Mouse (Mus musculus) myocyte (in vitro differentiated cells): ENCODE measurements at regions not wholly inside any gene's neighbourhood (a gene's known extent, or its start where the extent isn't known, plus 50 kb on each side); places are given as distances from the start of the nearest gene placed in this dataset.
"Not testable (repeated sequence)": the region's sequence is repeated elsewhere in the genome, so short reads cannot be mapped to it uniquely, and the experiment has no call there.

ENCODE experiments used
- H3K27me3 ChIP-seq: one replicate; pipeline ENCODE4 v1.6.1; 2011; ENCODE audit not compliant: control insufficient read depth, insufficient read depth, insufficient read length
- H3K36me3 ChIP-seq: one replicate; pipeline ENCODE4 v1.6.1; 2011; ENCODE audit not compliant: control insufficient read depth, insufficient read depth
- H3K4me2 ChIP-seq: one replicate; pipeline ENCODE4 v1.6.1; 2011; ENCODE audit warnings: low read depth, control low read depth
- H3K4me3 ChIP-seq: one replicate; pipeline ENCODE4 v1.5.1; 2011; ENCODE audit warnings: mild to moderate bottlenecking, control low read depth, moderate library complexity
- H3K79me2 ChIP-seq: one replicate; pipeline ENCODE4 v1.6.1; 2011; ENCODE audit not compliant: control insufficient read depth, insufficient read depth
- H3ac ChIP-seq: one replicate; pipeline ENCODE4 v1.6.1; 2011; ENCODE audit not compliant: control insufficient read depth, insufficient read length
- CEBPB ChIP-seq: IDR thresholded peaks from 2 replicates; pipeline ENCODE4 v1.6.1; 2011; ENCODE audit warnings: mild to moderate bottlenecking, moderate library complexity; ENCODE audit not compliant: poor library complexity, insufficient read depth, severe bottlenecking
- E2F4 ChIP-seq: IDR thresholded peaks from one replicate; pipeline ENCODE4 v1.6.1; 2011; ENCODE audit warnings: mild to moderate bottlenecking, control low read depth, moderate library complexity; ENCODE audit not compliant: insufficient read depth
- MAX ChIP-seq: IDR thresholded peaks from one replicate; pipeline ENCODE4 v1.6.1; 2011; ENCODE audit warnings: low read depth, mild to moderate bottlenecking, control low read depth
- MYOD1 ChIP-seq, 3 experiments: IDR thresholded peaks; one replicate each; pipeline ENCODE4 v1.6.1; 2011; ENCODE audit warnings: control low read depth in 2 of 3, low read depth in 2 of 3, mild to moderate bottlenecking in 2 of 3, moderate library complexity in 1 of 3; ENCODE audit not compliant: insufficient read length in 2 of 3, control insufficient read depth in 1 of 3
- MYOG ChIP-seq, 3 experiments: IDR thresholded peaks; one replicate each; pipeline ENCODE4 v1.6.1; 2011; ENCODE audit warnings: control low read depth in 2 of 3, low read depth in 2 of 3, mild to moderate bottlenecking in 2 of 3; ENCODE audit not compliant: insufficient read length in 2 of 3, control insufficient read depth in 1 of 3, insufficient read depth in 1 of 3
- POLR2A ChIP-seq: IDR thresholded peaks from one replicate; pipeline ENCODE4 v1.6.1; 2011; ENCODE audit warnings: low read depth, mild to moderate bottlenecking, control low read depth, moderate library complexity; ENCODE audit not compliant: insufficient read length
- POLR2AphosphoS2 ChIP-seq: IDR thresholded peaks from one replicate; pipeline ENCODE4 v1.6.1; 2011; ENCODE audit warnings: low read depth, control low read depth; ENCODE audit not compliant: insufficient read length
- REST ChIP-seq: IDR thresholded peaks from one replicate; pipeline ENCODE4 v1.6.1; 2011; ENCODE audit warnings: mild to moderate bottlenecking, control low read depth, moderate library complexity; ENCODE audit not compliant: insufficient read depth, insufficient read length
- SRF ChIP-seq: IDR thresholded peaks from one replicate; pipeline ENCODE4 v1.6.1; 2011; ENCODE audit warnings: low read depth; ENCODE audit not compliant: control insufficient read depth, insufficient read length
- TCF12 ChIP-seq: IDR thresholded peaks from one replicate; pipeline ENCODE4 v1.6.1; 2011; ENCODE audit warnings: mild to moderate bottlenecking, control low read depth; ENCODE audit not compliant: poor library complexity, insufficient read depth, severe bottlenecking
- TCF3 ChIP-seq: IDR thresholded peaks from one replicate; pipeline ENCODE4 v1.6.1; 2011; ENCODE audit warnings: low read depth, control low read depth; ENCODE audit not compliant: insufficient read length
- USF1 ChIP-seq: IDR thresholded peaks from one replicate; pipeline ENCODE4 v1.6.1; 2011; ENCODE audit warnings: low read depth, mild to moderate bottlenecking, control low read depth, moderate library complexity

- no peak overlapping the region for H3ac ChIP-seq
- H3K36me3 ChIP-seq: no peaks in the 10 kb centered on the region
- no peak overlapping the region for H3K4me3 ChIP-seq
- no peak for TF ChIP-seq SRF
- no peak for TF ChIP-seq USF1
- no peak for TF ChIP-seq CEBPB
- TF ChIP-seq MYOG (IDR thresholded peaks at IDR 0.05; ENCODE audit: control insufficient read depth in 1 of 3, insufficient read depth in 1 of 3, insufficient read length in 2 of 3, low read depth in 2 of 3): no peak
- TF ChIP-seq MAX: no peak
- no peak for TF ChIP-seq TCF3
- no peak for TF ChIP-seq E2F4
- no peak for TF ChIP-seq MYOD1 (IDR thresholded peaks at IDR 0.05; ENCODE audit: control insufficient read depth in 1 of 3, insufficient read length in 2 of 3, low read depth in 2 of 3)
- no peak for TF ChIP-seq TCF12
- TF ChIP-seq POLR2AphosphoS2: no peak
- no peak for TF ChIP-seq POLR2A
- no peak for TF ChIP-seq REST
- H3K27me3 ChIP-seq: no peaks in the 10 kb centered on the region
- H3K4me2 ChIP-seq: no peak overlapping the region
- H3K79me2 ChIP-seq: no peaks in the 10 kb centered on the region
Measured at GRCm38 (mm10) chr1:140748011-140748410, 502.1 kb downstream of the Kcnt2 start.

GRCm38 (mm10) chr1:140765906-140766305 is 519.9 kb downstream of the Kcnt2 start:
- H3K79me2 ChIP-seq: no peaks in the 10 kb centered on the region
- no peaks in the 10 kb centered on the region for H3K36me3 ChIP-seq
- no peak overlapping the region for H3K4me2 ChIP-seq
- H3K4me3 ChIP-seq: no peak overlapping the region
- TF ChIP-seq MYOD1 (IDR thresholded peaks at IDR 0.05; ENCODE audit: control insufficient read depth in 1 of 3, insufficient read length in 2 of 3, low read depth in 2 of 3): no peak
- no peak for TF ChIP-seq POLR2AphosphoS2
- no peak for TF ChIP-seq REST
- no peak for TF ChIP-seq TCF3
- TF ChIP-seq E2F4: no peak
- TF ChIP-seq POLR2A: no peak
- TF ChIP-seq USF1: no peak
- no peak for TF ChIP-seq MYOG (IDR thresholded peaks at IDR 0.05; ENCODE audit: control insufficient read depth in 1 of 3, insufficient read depth in 1 of 3, insufficient read length in 2 of 3, low read depth in 2 of 3)
- TF ChIP-seq MAX: no peak
- no peak for TF ChIP-seq TCF12
- TF ChIP-seq SRF: no peak
- TF ChIP-seq CEBPB: no peak
- no peaks in the 10 kb centered on the region for H3K27me3 ChIP-seq
- no peak overlapping the region for H3ac ChIP-seq

GRCm38 (mm10) chr1:140773769-140774168 is 527.8 kb downstream of the Kcnt2 start:
- H3K36me3 ChIP-seq, H3ac ChIP-seq, H3K79me2 ChIP-seq, H3K4me3 ChIP-seq, H3K27me3 ChIP-seq, H3K4me2 ChIP-seq: not testable (repeated sequence)
- TF ChIP-seq MYOD1 (IDR thresholded peaks at IDR 0.05; ENCODE audit: control insufficient read depth in 1 of 3, insufficient read length in 2 of 3, low read depth in 2 of 3): peak in 2 of 3 experiments; percentile 44 to 45

GRCm38 (mm10) chr1:140810170-140810569 is 564.2 kb downstream of the Kcnt2 start:
- no peaks in the 10 kb centered on the region for H3K36me3 ChIP-seq
- H3K4me3 ChIP-seq: no peak overlapping the region
- H3K4me2 ChIP-seq: no peak overlapping the region
- H3K27me3 ChIP-seq: no peaks in the 10 kb centered on the region
- no peak overlapping the region for H3ac ChIP-seq
- H3K79me2 ChIP-seq: no peaks in the 10 kb centered on the region
- TF ChIP-seq POLR2AphosphoS2 (no peak), TCF3 (no peak), MAX (no peak), POLR2A (no peak), SRF (no peak), REST (no peak), MYOD1 (IDR thresholded peaks at IDR 0.05; ENCODE audit: control insufficient read depth in 1 of 3, insufficient read length in 2 of 3, low read depth in 2 of 3) (no peak), USF1 (no peak)

GRCm38 (mm10) chr1:140838766-140839165 is 592.8 kb downstream of the Kcnt2 start:
- H3K79me2 ChIP-seq: no peaks in the 10 kb centered on the region
- H3K36me3 ChIP-seq: no peaks in the 10 kb centered on the region
- H3K4me2 ChIP-seq: no peak overlapping the region
- H3ac ChIP-seq: no peak overlapping the region
- no peak overlapping the region for H3K4me3 ChIP-seq
- TF ChIP-seq TCF12 (no peak), TCF3 (no peak), MYOD1 (IDR thresholded peaks at IDR 0.05; ENCODE audit: control insufficient read depth in 1 of 3, insufficient read length in 2 of 3, low read depth in 2 of 3) (no peak), REST (no peak), MYOG (IDR thresholded peaks at IDR 0.05; ENCODE audit: control insufficient read depth in 1 of 3, insufficient read depth in 1 of 3, insufficient read length in 2 of 3, low read depth in 2 of 3) (no peak), MAX (no peak), POLR2A (no peak), USF1 (no peak), CEBPB (no peak), SRF (no peak), E2F4 (no peak), POLR2AphosphoS2 (no peak)
- no peaks in the 10 kb centered on the region for H3K27me3 ChIP-seq
